Mouse (Mus musculus) central nervous system, embryonic 18 days (tissue): ENCODE data around the gene Lyz2. TPM values are rescaled to one million over a fixed set of nuclear protein-coding genes. Genes with fewer than 3 reads are reported as not detected.

ENCODE experiments used
- polyA plus RNA-seq: library from polyadenylated mRNA; depleted of rRNA; stranded (reverse); fragments of >200 nt; gene quantifications from 2 replicates; pipeline ENCODE4 v1.2.3, GENCODE M21; 2012; rRNA removed

Gene Lyz2
- 9.0 and 9.8 TPM in 2 replicates for polyA plus RNA-seq

GRCm38 (mm10) chr10:117282049-117282448 is at the start of gene Lyz2:
TSS of gene Lyz2 (minus strand) at chr10:117282321.

DNA sequence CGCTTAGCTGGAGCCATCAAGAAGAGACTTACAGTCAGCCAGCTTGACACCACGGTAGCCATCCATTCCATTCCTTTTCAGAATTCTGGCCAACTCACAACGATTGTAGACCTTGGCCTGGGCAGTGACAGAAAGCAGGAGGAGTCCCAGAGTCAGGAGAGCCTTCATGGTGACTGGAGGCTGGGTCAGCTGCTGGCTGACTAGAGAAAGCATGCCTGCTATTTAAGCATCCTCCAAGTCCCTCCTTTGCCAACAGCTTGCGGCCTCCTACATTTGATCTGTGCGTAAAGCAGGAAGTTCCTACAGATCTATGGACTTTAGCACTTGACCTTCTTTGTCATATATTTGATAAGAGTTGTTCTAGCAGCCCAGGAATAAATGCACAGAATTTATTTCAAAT is 10.6 kb upstream of the Lyz2 start, which contains the start of gene Lyz1:
TSS of gene Lyz1 (minus strand) at position 198 of the 400 bp plus-strand sequence.

GRCm38 (mm10) chr10:117238603-117239002 is 43.5 kb downstream of the Lyz2 start, which contains the start of gene 9530003J23Rik:
TSS of gene 9530003J23Rik (minus strand) at chr10:117238703.

Other genes starting within 250 kb of the Lyz2 start
- 0.06 TPM in 1 of 2 replicates, not detected in the other for gene Lrrc10, start 237.0 kb downstream of the Lyz2 start, polyA plus RNA-seq
- gene Cct2, start 218.5 kb downstream of the Lyz2 start, polyA plus RNA-seq, result 260 and 261 TPM in 2 replicates
- gene Frs2, start 133.8 kb downstream of the Lyz2 start, polyA plus RNA-seq, result 31.0 and 31.2 TPM in 2 replicates
- gene Yeats4, start 57.8 kb downstream of the Lyz2 start, polyA plus RNA-seq, result 108 and 114 TPM in 2 replicates
- gene 9530003J23Rik, start 43.6 kb downstream of the Lyz2 start, polyA plus RNA-seq, result not detected in 2 replicates
- gene Lyz1, start 10.5 kb upstream of the Lyz2 start, polyA plus RNA-seq, result 0.10 and 0.13 TPM in 2 replicates
- 115 and 119 TPM in 2 replicates for gene Cpsf6, start 97.7 kb upstream of the Lyz2 start, polyA plus RNA-seq